Mouse (Mus musculus) layer of hippocampus, adult 18-20 months (tissue): ENCODE results near the gene Lfng. TPM values are rescaled to one million over a fixed set of nuclear protein-coding genes. Genes with fewer than 3 reads are reported as not detected.

Source experiments
- DNase-seq, 2 experiments: peaks; one replicate each; pipeline ENCODE4 v3.0.0; 2022; ENCODE audit warnings: low spot score in 2 of 2
- long read RNA-seq: library from polyadenylated mRNA; stranded (forward); transcript quantifications from one replicate; pipeline ENCODE4 v2.0.0, GENCODE M21; 2021
- total RNA-seq, 2 experiments: library from RNA; stranded (reverse); gene quantifications; 2 replicates each; pipeline ENCODE4 v1.2.3; 2021

Lfng gene
- 10 to 100 TPM; 19.3 to 21.2 TPM for total RNA-seq
- long read RNA-seq, transcript Lfng-201 (8 exons, 2,305 nt), result major isoform, 21 of 22 reads
- long read RNA-seq, partial matches to known transcripts, result 0 of 22 reads
- long read RNA-seq, other reads (novel, unspliced or antisense), result 1 of 22 reads

GRCm38 (mm10) chr5:140607001-140607835 is at the start of gene Lfng:
Gene Lfng, plus strand, starts transcription at chr5:140607320.
- peak; percentile 67 to 76 for DNase-seq

- DNase-seq, result no peak
These were observed 44.5 kb upstream of the Lfng start for GRCm38 (mm10) chr5:140562601-140563000.

GRCm38 (mm10) chr5:140564896-140565295 is 42.2 kb upstream of the Lfng start, which contains the start of gene Grifin:
Gene Grifin, minus strand, starts transcription at chr5:140565071.
- no peak for DNase-seq

- peak in 1 of 2 experiments; percentile 22 for DNase-seq
These were observed 41.7 kb upstream of the Lfng start for GRCm38 (mm10) chr5:140565451-140565850.

- peak in 1 of 2 experiments; percentile 41 for DNase-seq
These were observed 41.3 kb upstream of the Lfng start for GRCm38 (mm10) chr5:140565856-140566255.

- DNase-seq, result no peak
These were observed 40.8 kb upstream of the Lfng start for GRCm38 (mm10) chr5:140566271-140566670.

- peak in 1 of 2 experiments; percentile 21 for DNase-seq
These were observed 39.8 kb upstream of the Lfng start for GRCm38 (mm10) chr5:140567321-140567720.

- no peak for DNase-seq
These were observed 39.4 kb upstream of the Lfng start for GRCm38 (mm10) chr5:140567751-140568150.

GRCm38 (mm10) chr5:140568321-140568970 is 38.7 kb upstream of the Lfng start:
- peak in 1 of 2 experiments; percentile 61 for DNase-seq

- DNase-seq, result no peak
These were observed 38.0 kb upstream of the Lfng start for GRCm38 (mm10) chr5:140569032-140569595.

- DNase-seq, result no peak
These were observed 36.8 kb upstream of the Lfng start for GRCm38 (mm10) chr5:140570223-140570870.

GRCm38 (mm10) chr5:140571201-140571600 is 35.9 kb upstream of the Lfng start:
- DNase-seq, result no peak

- DNase-seq, result peak in 1 of 2 experiments; percentile 28
These were observed 35.4 kb upstream of the Lfng start for GRCm38 (mm10) chr5:140571673-140572072.

- no peak for DNase-seq
These were observed 34.5 kb upstream of the Lfng start for GRCm38 (mm10) chr5:140572611-140573010.

GRCm38 (mm10) chr5:140575381-140575866 is 31.7 kb upstream of the Lfng start:
- no peak for DNase-seq

GRCm38 (mm10) chr5:140579221-140579620 is 27.9 kb upstream of the Lfng start:
- DNase-seq, result no peak

GRCm38 (mm10) chr5:140579771-140580170 is 27.3 kb upstream of the Lfng start:
- DNase-seq, result no peak

GRCm38 (mm10) chr5:140581569-140581968 is 25.6 kb upstream of the Lfng start:
- no peak for DNase-seq

GRCm38 (mm10) chr5:140582995-140583731 is 24.0 kb upstream of the Lfng start:
- no peak for DNase-seq

GRCm38 (mm10) chr5:140583732-140584368 is 23.3 kb upstream of the Lfng start:
- DNase-seq, result no peak
